Comparison of ENCODE assay signal across 8 mouse cellular contexts in genomic region chr1:74332241-74332763, GRCm38 (mm10). TPM values are rescaled to one million over a fixed set of nuclear protein-coding genes. Genes with fewer than 3 reads are reported as not detected.
DNase-seq lines count a peak whose midpoint lies in the region; ATAC-seq lines count a peak whose summit lies in the region.

No protein-coding gene starts in this region.

- H3K4me1 ChIP-seq in hindbrain, embryonic 12.5 days = peaks cover 26% of the 10 kb centered on the region

- no peaks in the 10 kb centered on the region; the same call in 1 of the 2 replicates for H3K36me3 ChIP-seq in hindbrain, embryonic 12.5 days

- H3K4me2 ChIP-seq in hindbrain, embryonic 12.5 days (replicated peaks) = peak overlapping the region; percentile 72

- H3K4me3 ChIP-seq in hindbrain, embryonic 12.5 days = peak overlapping the region; percentile 40

- peak; percentile 95 for DNase-seq in NIH3T3 (ENCODE audit: low read depth)
- DNase-seq in cerebellum, postnatal 10 days = peak; percentile 98
- peak; percentile 92 to 94 for DNase-seq in frontal cortex, postnatal 10 days (ENCODE audit: low spot score in 2 of 2)
- DNase-seq in layer of hippocampus, postnatal 14 days (ENCODE audit: low spot score in 2 of 2) = peak; percentile 94 to 95
- DNase-seq in lung, postnatal 14 days = peak; percentile 98
- DNase-seq in retina, adult 2 months (ENCODE audit: low read depth, low spot score) = peak; percentile 92
- peak; percentile 92 to 97 for DNase-seq in thymus, postnatal 36 days

- WGBS in hindbrain, embryonic 12.5 days = 0% methylated on average over 36 of the region's 36 CpGs

- H3K27ac ChIP-seq in hindbrain, embryonic 12.5 days = peak overlapping the region; percentile 79

- H3K9ac ChIP-seq in hindbrain, embryonic 12.5 days = peak overlapping the region; percentile 72

- no peaks in the 10 kb centered on the region for H3K9me3 ChIP-seq in hindbrain, embryonic 12.5 days (replicated peaks)

- H3K27me3 ChIP-seq in hindbrain, embryonic 12.5 days = no peaks in the 10 kb centered on the region

- peak; percentile 98 for ATAC-seq in hindbrain, embryonic 12.5 days (ENCODE audit: low FRiP score)

RNA-seq across cellular contexts. Expression of gene Tmbim1, which starts 26.9 kb away (rescaled TPM):
- 11.7 and 13.4 TPM in 2 replicates for polyA plus RNA-seq in hindbrain, embryonic 12.5 days (2016; fragmentation: Nextera tagmentation; extraction: Ambion mirVana)
- total RNA-seq in layer of hippocampus, postnatal 14 days (2021) = 10 to 100 TPM; 19.5 to 19.7 TPM

RNA-seq across cellular contexts. Expression of gene Catip, which starts 29.6 kb away (rescaled TPM):
- polyA plus RNA-seq in hindbrain, embryonic 12.5 days (2016; fragmentation: Nextera tagmentation; extraction: Ambion mirVana) = 1.4 and 1.5 TPM in 2 replicates
- total RNA-seq in layer of hippocampus, postnatal 14 days (2021) = 1 to 10 TPM; 1.1 to 1.8 TPM

RNA-seq across cellular contexts. Expression of gene Slc11a1, which starts 42.7 kb away (rescaled TPM):
- polyA plus RNA-seq in hindbrain, embryonic 12.5 days (2016; fragmentation: Nextera tagmentation; extraction: Ambion mirVana) = 2.0 and 2.2 TPM in 2 replicates
- total RNA-seq in layer of hippocampus, postnatal 14 days (2021) = 1 to 10 TPM; 1.6 to 5.3 TPM

RNA-seq across cellular contexts. Expression of gene Pnkd, which starts 47.6 kb away (rescaled TPM):
- polyA plus RNA-seq in hindbrain, embryonic 12.5 days (2016; fragmentation: Nextera tagmentation; extraction: Ambion mirVana) = 94.0 and 97.8 TPM in 2 replicates
- 100 to 1,000 TPM; 143 to 157 TPM for total RNA-seq in layer of hippocampus, postnatal 14 days (2021)

RNA-seq across cellular contexts. Expression of gene Aamp, which starts 47.8 kb away (rescaled TPM):
- 180 and 183 TPM in 2 replicates for polyA plus RNA-seq in hindbrain, embryonic 12.5 days (2016; fragmentation: Nextera tagmentation; extraction: Ambion mirVana)
- total RNA-seq in layer of hippocampus, postnatal 14 days (2021) = 100 to 1,000 TPM; 143 to 145 TPM

Comparison
In these comparisons a context has a peak if more than half of its experiments do, and no peak if none do; other contexts are left out.
1. Peak in every context shown above with its lines: DNase-seq, ATAC-seq, H3K4me3 ChIP-seq and H3K27ac ChIP-seq.